Mouse (Mus musculus) embryonic facial prominence, embryonic 10.5 days (tissue): ENCODE measurements around the gene Zmym2. TPM values are rescaled to one million over a fixed set of nuclear protein-coding genes. Genes with fewer than 3 reads are reported as not detected.

Experiments used
- DNase-seq: peaks from one replicate; pipeline ENCODE4 v3.0.0-alpha.2; 2017; ENCODE audit warnings: low spot score
- H3K27ac ChIP-seq: fragments of 300-500 bp; sonication (generic); replicated peaks from 2 replicates; pipeline ENCODE4 v1.5.1; 2016; ENCODE audit warnings: mild to moderate bottlenecking
- H3K27me3 ChIP-seq: fragments of 300-500 bp; sonication (generic); replicated peaks from 2 replicates; pipeline ENCODE4 v1.6.1; 2016; ENCODE audit warnings: low read depth, mild to moderate bottlenecking; ENCODE audit not compliant: poor library complexity, severe bottlenecking
- H3K36me3 ChIP-seq: fragments of 300-500 bp; sonication (generic); replicated peaks from 2 replicates; pipeline ENCODE4 v1.6.1; 2016; ENCODE audit warnings: mild to moderate bottlenecking, moderate library complexity
- H3K4me1 ChIP-seq: fragments of 300-500 bp; sonication (generic); 2 replicates; pipeline ENCODE4 v1.6.1; 2016
- H3K4me3 ChIP-seq: fragments of 300-500 bp; sonication (generic); 2 replicates; pipeline ENCODE4 v1.5.1; 2016; ENCODE audit warnings: mild to moderate bottlenecking, moderate library complexity
- H3K9me3 ChIP-seq: fragments of 300-500 bp; sonication (generic); 2 replicates; pipeline ENCODE4 v1.6.1; 2016; ENCODE audit warnings: mild to moderate bottlenecking
- WGBS: fragments of 180-500 bp; shearing (Covaris S2); methylation state at CpG from one replicate; pipeline ENCODE4 v1.1.7; 2016; 5-methylcytosine and 5-hydroxymethylcytosine counted together
- polyA plus RNA-seq: library from polyadenylated mRNA; unstranded; fragments of >200 nt; fragmentation: Nextera tagmentation; extraction: Ambion mirVana; gene quantifications from 2 replicates; pipeline ENCODE4 v1.2.1, GENCODE M21; 2016

Gene Zmym2
- polyA plus RNA-seq, 1 experiment from 2014 or later = 67.5 TPM

DNA sequence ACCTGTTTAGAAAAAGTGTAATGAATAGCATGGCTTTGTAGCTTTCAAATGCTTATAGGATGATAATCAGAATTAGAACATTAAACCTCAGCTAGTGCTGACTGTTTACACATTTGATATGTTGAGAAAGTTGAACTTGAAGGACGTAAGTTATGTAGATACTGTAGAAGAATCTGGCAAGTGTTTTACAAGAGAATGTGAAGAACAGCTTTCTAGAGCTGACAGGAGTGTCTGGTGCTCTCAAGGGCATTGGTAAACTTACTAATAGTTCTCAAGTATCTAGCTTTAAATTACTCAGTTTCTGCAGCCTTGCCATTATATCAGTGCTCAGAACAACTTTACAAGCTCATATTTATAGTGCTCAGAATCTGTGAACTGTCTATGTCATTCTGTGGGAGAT lies 53.5 kb downstream of the Zmym2 start:
- Histone ChIP-seq H3K36me3 (peaks cover 92% of the 10 kb centered on the region), H3K27me3 (no peaks in the 10 kb centered on the region), H3K27ac (no peak overlapping the region), H3K9me3 (no peaks in the 10 kb centered on the region), H3K4me1 (no peaks in the 10 kb centered on the region), H3K4me3 (no peak overlapping the region)
- 92% methylated on average over 1 of the region's 1 CpGs for WGBS
- DNase-seq = no peak

- no peaks in the 10 kb centered on the region for H3K9me3 ChIP-seq
- H3K27ac ChIP-seq = no peak overlapping the region
- H3K4me1 ChIP-seq = no peaks in the 10 kb centered on the region
- H3K4me3 ChIP-seq = no peak overlapping the region
- H3K36me3 ChIP-seq = peaks cover 90% of the 10 kb centered on the region
- H3K27me3 ChIP-seq = no peaks in the 10 kb centered on the region
- WGBS = 92% methylated on average over 4 of the region's 4 CpGs
- no peak for DNase-seq
These were observed 66.5 kb downstream of the Zmym2 start for GRCm38 (mm10) chr14:56952928-56953327.

DNA sequence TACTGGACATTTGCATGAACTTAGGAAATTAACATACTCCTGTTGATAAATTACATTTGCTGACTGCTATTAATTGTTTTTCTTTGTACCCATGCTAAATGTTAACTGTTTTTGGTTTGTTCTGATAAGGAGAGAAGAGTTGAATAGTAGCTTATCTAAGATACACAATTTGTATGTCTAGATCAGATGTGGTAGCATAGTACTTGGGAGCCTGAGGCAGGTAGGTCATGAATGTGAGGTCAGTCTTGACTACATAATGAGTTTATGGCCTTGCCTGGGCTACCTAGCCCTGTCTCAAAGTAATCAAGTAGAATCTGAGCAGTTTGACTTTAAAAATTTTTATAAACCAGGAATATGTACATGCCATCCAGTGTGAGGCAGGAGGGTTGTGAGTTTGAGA lies 67.9 kb downstream of the Zmym2 start:
- Histone ChIP-seq H3K4me1 (no peaks in the 10 kb centered on the region), H3K4me3 (no peak overlapping the region), H3K27ac (no peak overlapping the region), H3K9me3 (no peaks in the 10 kb centered on the region), H3K27me3 (no peaks in the 10 kb centered on the region), H3K36me3 (peaks cover 90% of the 10 kb centered on the region)
- no peak for DNase-seq

DNA sequence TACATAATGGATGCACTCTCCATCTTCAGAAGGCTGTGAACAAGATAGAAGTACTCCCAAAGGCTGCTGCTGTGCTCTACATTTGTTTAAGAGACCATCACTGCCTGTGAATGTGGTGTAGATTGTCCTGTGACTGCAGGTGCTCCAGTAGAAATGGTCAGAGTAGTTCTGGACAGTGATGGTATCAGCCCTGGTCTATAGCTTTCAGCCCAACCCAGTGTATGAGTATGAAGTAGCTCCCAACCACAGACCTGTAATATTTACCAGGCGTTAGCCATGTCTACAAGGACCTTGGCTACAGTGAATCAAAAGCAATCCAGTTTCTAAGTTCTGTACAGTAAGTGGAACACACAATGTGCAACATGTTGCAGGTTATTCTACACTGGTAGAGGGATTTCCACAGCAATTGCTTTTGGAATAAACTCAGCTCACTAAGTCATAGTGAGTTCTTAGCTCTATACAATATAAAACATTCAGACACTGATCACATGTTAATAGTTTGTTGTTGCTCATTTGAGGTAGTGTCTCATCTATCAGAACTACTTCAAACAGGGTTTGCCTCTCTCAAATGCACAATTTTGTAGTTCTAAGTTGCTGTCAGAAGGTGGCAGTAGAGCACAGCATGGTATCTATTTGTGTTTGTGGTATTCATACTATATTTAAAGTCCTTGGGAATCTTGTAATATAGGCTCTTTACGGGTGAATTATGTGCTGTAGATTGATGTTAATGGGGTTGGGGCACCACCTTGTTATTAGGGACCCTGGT lies 77.7 kb downstream of the Zmym2 start:
- no peak for DNase-seq
- Histone ChIP-seq H3K4me3 (no peak overlapping the region), H3K4me1 (no peaks in the 10 kb centered on the region), H3K27ac (no peak overlapping the region), H3K27me3 (no peaks in the 10 kb centered on the region), H3K36me3 (peaks cover 41% of the 10 kb centered on the region), H3K9me3 (no peaks in the 10 kb centered on the region)
- 70% methylated on average over 2 of the region's 2 CpGs for WGBS

GRCm38 (mm10) chr14:56969653-56970052 lies 83.2 kb downstream of the Zmym2 start:
- WGBS = 77% methylated on average over 8 of the region's 8 CpGs
- Histone ChIP-seq H3K27me3 (no peaks in the 10 kb centered on the region), H3K9me3 (no peaks in the 10 kb centered on the region), H3K36me3 (no peaks in the 10 kb centered on the region), H3K27ac (no peak overlapping the region), H3K4me3 (no peak overlapping the region), H3K4me1 (peaks cover 3% of the 10 kb centered on the region; the same call in 1 of the 2 replicates)
- DNase-seq = no peak

DNA sequence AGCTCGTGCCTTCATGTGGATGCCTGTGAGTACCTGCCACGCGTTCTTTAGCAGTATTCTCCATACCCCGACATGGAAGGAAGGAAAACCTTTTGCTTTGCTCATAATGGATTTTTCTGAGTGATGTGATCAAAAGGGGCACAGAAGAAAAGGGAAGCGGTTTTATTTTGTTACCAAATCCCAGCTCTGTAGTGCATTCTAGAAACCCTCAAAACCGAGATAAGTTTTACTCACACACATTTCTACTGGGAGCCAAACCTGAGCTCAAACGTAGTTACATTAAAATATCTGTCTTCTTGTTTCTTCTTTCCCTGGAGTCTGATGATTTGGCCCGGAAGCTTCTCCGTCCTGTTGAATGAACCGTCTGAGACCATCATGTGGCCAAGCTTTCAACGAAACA lies 83.7 kb downstream of the Zmym2 start:
- H3K27ac ChIP-seq = no peak overlapping the region
- DNase-seq = no peak
- peaks cover 3% of the 10 kb centered on the region; the same call in 1 of the 2 replicates for H3K4me1 ChIP-seq
- H3K9me3 ChIP-seq = no peaks in the 10 kb centered on the region
- no peaks in the 10 kb centered on the region for H3K36me3 ChIP-seq
- no peak overlapping the region for H3K4me3 ChIP-seq
- 80% methylated on average over 11 of the region's 11 CpGs for WGBS
- H3K27me3 ChIP-seq = no peaks in the 10 kb centered on the region

GRCm38 (mm10) chr14:56978045-56978655 lies 91.7 kb downstream of the Zmym2 start:
- Histone ChIP-seq H3K4me3 (no peak overlapping the region), H3K27me3 (no peaks in the 10 kb centered on the region), H3K36me3 (no peaks in the 10 kb centered on the region), H3K27ac (no peak overlapping the region), H3K9me3 (no peaks in the 10 kb centered on the region), H3K4me1 (no peaks in the 10 kb centered on the region)
- DNase-seq = no peak
- WGBS = 69% methylated on average over 8 of the region's 8 CpGs

DNA sequence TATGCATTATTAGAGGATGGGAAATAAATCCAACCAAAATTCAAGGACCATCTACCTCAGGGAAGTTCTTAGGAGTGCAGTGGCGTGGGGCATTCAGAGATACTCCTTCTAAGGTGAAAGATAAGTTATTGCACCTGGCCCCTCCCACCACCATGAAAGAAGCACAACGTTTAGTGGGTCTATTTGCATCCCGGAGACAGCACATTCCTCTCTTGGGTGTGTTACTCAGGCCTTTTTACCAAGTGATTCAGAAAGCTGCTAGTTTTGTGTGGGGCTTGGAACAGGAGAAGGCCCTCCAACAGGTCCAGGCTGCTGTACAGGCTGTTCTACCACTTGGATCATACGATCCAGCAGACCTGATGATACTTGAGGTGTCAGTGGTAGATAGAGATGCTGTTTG lies 102.2 kb downstream of the Zmym2 start:
- H3K9me3 ChIP-seq = no peaks in the 10 kb centered on the region
- WGBS = 84% methylated on average over 4 of the region's 4 CpGs
- H3K4me3 ChIP-seq = no peak overlapping the region
- no peaks in the 10 kb centered on the region for H3K36me3 ChIP-seq
- no peak overlapping the region for H3K27ac ChIP-seq
- no peaks in the 10 kb centered on the region for H3K27me3 ChIP-seq
- no peaks in the 10 kb centered on the region for H3K4me1 ChIP-seq
- no peak for DNase-seq

Other genes with a start within 250 kb of the Zmym2 start
- 33.0 and 38.4 TPM in 2 replicates for gene Mphosph8, start 218.4 kb upstream of the Zmym2 start, polyA plus RNA-seq
- 41.3 and 44.7 TPM in 2 replicates for gene Pspc1, start 108.3 kb upstream of the Zmym2 start, polyA plus RNA-seq
- 22.2 and 26.5 TPM in 2 replicates for gene Zmym5, start 74.9 kb upstream of the Zmym2 start, polyA plus RNA-seq
- gene Gja3, start 171.4 kb downstream of the Zmym2 start, polyA plus RNA-seq = 0.14 and 0.15 TPM in 2 replicates
- 5.8 and 10.0 TPM in 2 replicates for gene Gjb2, start 218.0 kb downstream of the Zmym2 start, polyA plus RNA-seq
- gene Gm4491, start 229.2 kb downstream of the Zmym2 start, polyA plus RNA-seq = not detected in 2 replicates
- 1.1 and 3.5 TPM in 2 replicates for gene Gjb6, start 247.0 kb downstream of the Zmym2 start, polyA plus RNA-seq